16 mouse cellular contexts compared by ENCODE assay signal in the genomic region with DNA sequence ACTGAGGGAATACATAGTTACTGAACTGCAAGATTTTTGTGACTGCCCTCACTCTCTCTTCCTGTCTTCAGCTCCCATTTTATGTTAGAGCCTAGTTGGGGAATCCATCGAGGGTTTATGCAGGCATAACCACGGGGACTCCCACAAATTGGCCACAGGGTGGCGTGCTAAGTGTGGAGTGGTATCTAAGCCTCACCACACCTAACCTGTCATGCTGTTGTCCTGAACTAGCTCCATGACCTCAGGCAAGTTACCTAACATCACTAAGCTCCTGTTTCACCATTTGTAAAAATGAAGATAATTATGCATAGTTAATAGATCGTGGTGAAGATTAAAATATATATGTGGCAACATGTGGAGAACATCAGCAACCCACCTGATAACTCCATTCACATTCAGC.
DNase-seq lines count a peak whose midpoint lies in the region; ATAC-seq lines count a peak whose summit lies in the region.
"Had no signal": no experiment of that assay in that cellular context is flagged by ENCODE, and none has a peak within 500 bp of the region (broad histone marks: within the 10 kb centered on the region; RNA-seq: fewer than 3 reads in every experiment).

No protein-coding gene starts in this region.

- H3K27ac ChIP-seq in kidney, embryonic 14.5 days (ENCODE audit: low read depth, low read length), result no peak overlapping the region
- H3K27ac ChIP-seq: forebrain, embryonic 10.5 days; heart, embryonic 10.5 days; hindbrain, embryonic 10.5 days; left cerebral cortex, adult 2 months had no signal

- no peak overlapping the region for H3K4me2 ChIP-seq in kidney, embryonic 14.5 days (replicated peaks; ENCODE audit: low read depth, low read length)

- no peak for ATAC-seq in kidney, embryonic 14.5 days (ENCODE audit: low FRiP score, low TSS enrichment)
- ATAC-seq: intestine, postnatal 0 days had no signal

- no peak overlapping the region for H3K9ac ChIP-seq in kidney, embryonic 14.5 days (ENCODE audit: low read depth, low read length)

- H3K9me3 ChIP-seq in kidney, embryonic 14.5 days (ENCODE audit: control insufficient read depth, low read length), result no peaks in the 10 kb centered on the region
- H3K9me3 ChIP-seq: forebrain, embryonic 10.5 days; heart, embryonic 10.5 days; hindbrain, embryonic 10.5 days had no signal

- no peak overlapping the region for H3K4me3 ChIP-seq in kidney, embryonic 14.5 days (ENCODE audit: low read length)
- H3K4me3 ChIP-seq: forebrain, embryonic 10.5 days; heart, embryonic 10.5 days; hindbrain, embryonic 10.5 days; left cerebral cortex, adult 2 months had no signal

- no peaks in the 10 kb centered on the region for H3K4me1 ChIP-seq in kidney, embryonic 14.5 days (ENCODE audit: control insufficient read depth, insufficient read depth, low read length)
- H3K4me1 ChIP-seq: forebrain, embryonic 10.5 days; heart, embryonic 10.5 days; hindbrain, embryonic 10.5 days had no signal

- DNase-seq in adrenal gland, adult (ENCODE audit: inconsistent age in 2 of 2, low spot score in 1 of 2), result peak; percentile 9 to 48
- DNase-seq in adrenal gland, adult 18-20 months (ENCODE audit: low spot score in 2 of 2), result no peak
- peak; percentile 10 to 14 for DNase-seq in kidney, postnatal 4 days
- peak; percentile 82 for DNase-seq in fat pad, adult 2 months (ENCODE audit: extremely low read depth, low read depth, low spot score)
- DNase-seq in lung, postnatal 4 days, result peak; percentile 6 to 25
- no peak for DNase-seq in ovary, postnatal 14 days (ENCODE audit: low spot score)
- no peak for DNase-seq in layer of hippocampus, postnatal 36 days
- DNase-seq: embryo, embryonic 11 days; midbrain, embryonic 14.5 days; right cerebral cortex, postnatal 14 days had no signal

- H3K27me3 ChIP-seq in kidney, embryonic 14.5 days (ENCODE audit: control insufficient read depth, insufficient read depth, low read length), result no peaks in the 10 kb centered on the region

- no peaks in the 10 kb centered on the region for H3K36me3 ChIP-seq in kidney, embryonic 14.5 days (ENCODE audit: control insufficient read depth, insufficient read depth, low read length)
- H3K36me3 ChIP-seq: forebrain, embryonic 10.5 days; heart, embryonic 10.5 days; hindbrain, embryonic 10.5 days had no signal

- 75% methylated on average over 4 of the region's 4 CpGs for WGBS in kidney, embryonic 14.5 days

Comparison
In these comparisons a context has a peak if more than half of its experiments do, and no peak if none do; other contexts are left out.
1. DNase-seq: peak in adrenal gland, adult (2 of 2), kidney, postnatal 4 days (2 of 2), fat pad, adult 2 months (single experiment) and lung, postnatal 4 days (2 of 2); none in adrenal gland, adult 18-20 months (0 of 2), ovary, postnatal 14 days (single experiment) and layer of hippocampus, postnatal 36 days (0 of 2).